ENCODE assay signal across 8 mouse cellular contexts in the genomic region with DNA sequence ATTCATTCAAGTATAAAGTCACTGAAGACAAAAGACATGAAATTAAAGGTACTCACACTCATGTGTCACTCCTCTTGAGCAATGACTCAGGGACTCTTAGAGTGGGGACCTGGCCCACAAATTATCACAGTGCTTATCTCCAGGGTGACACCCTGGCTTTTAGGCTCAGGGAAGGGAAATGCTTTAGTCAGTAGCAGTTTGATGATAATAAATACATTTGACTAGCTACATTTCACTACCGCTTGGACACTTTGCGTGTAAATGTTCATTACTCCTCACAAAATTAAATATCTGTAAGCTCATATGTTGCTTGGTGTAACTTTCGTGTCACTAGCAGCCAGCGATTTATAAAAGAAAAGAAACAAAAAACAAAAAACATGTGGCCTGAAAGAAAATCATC. TPM values are rescaled to one million over a fixed set of nuclear protein-coding genes. Genes with fewer than 3 reads are reported as not detected.
DNase-seq lines count a peak whose midpoint lies in the region; ATAC-seq lines count a peak whose summit lies in the region.

No protein-coding gene starts in this region.

- H3K36me3 ChIP-seq in embryonic facial prominence, embryonic 12.5 days = no peaks in the 10 kb centered on the region
- no peaks in the 10 kb centered on the region for H3K36me3 ChIP-seq in hindbrain, embryonic 16.5 days (ENCODE audit: control insufficient read depth, insufficient read depth, low read length)
- H3K36me3 ChIP-seq in midbrain, embryonic 15.5 days (replicated peaks) = no peaks in the 10 kb centered on the region

- H3K9ac ChIP-seq in embryonic facial prominence, embryonic 12.5 days = peak overlapping the region; percentile 75
- peak overlapping the region; percentile 77 for H3K9ac ChIP-seq in hindbrain, embryonic 16.5 days (ENCODE audit: low read depth, low read length)
- peak overlapping the region; percentile 76; the same call in 1 of the 2 replicates for H3K9ac ChIP-seq in midbrain, embryonic 15.5 days

- H3K4me2 ChIP-seq in embryonic facial prominence, embryonic 12.5 days (replicated peaks) = peak overlapping the region; percentile 58
- peak overlapping the region; percentile 76 for H3K4me2 ChIP-seq in hindbrain, embryonic 16.5 days (ENCODE audit: low read length)
- H3K4me2 ChIP-seq in midbrain, embryonic 15.5 days = peak overlapping the region; percentile 56

- H3K9me3 ChIP-seq in embryonic facial prominence, embryonic 12.5 days = no peaks in the 10 kb centered on the region
- no peaks in the 10 kb centered on the region for H3K9me3 ChIP-seq in hindbrain, embryonic 16.5 days (ENCODE audit: control insufficient read depth, low read length)
- no peaks in the 10 kb centered on the region for H3K9me3 ChIP-seq in midbrain, embryonic 15.5 days

- no peak overlapping the region for H3K27ac ChIP-seq in embryonic facial prominence, embryonic 12.5 days
- H3K27ac ChIP-seq in hindbrain, embryonic 16.5 days (ENCODE audit: low read depth, low read length) = no peak overlapping the region; the same call in 1 of the 2 replicates
- peak overlapping the region; percentile 87 for H3K27ac ChIP-seq in midbrain, embryonic 15.5 days

- ATAC-seq in CD4-positive, CD25-positive, alpha-beta regulatory T cell, adult 4 months = no peak
- no peak for ATAC-seq in embryonic facial prominence, embryonic 12.5 days (ENCODE audit: insufficient number of reproducible peaks, insufficient read depth, low FRiP score, low TSS enrichment)
- ATAC-seq in hindbrain, embryonic 16.5 days = no peak
- no peak for ATAC-seq in midbrain, embryonic 15.5 days (replicated peaks)

- WGBS in embryonic facial prominence, embryonic 12.5 days = 81% methylated on average over 4 of the region's 4 CpGs
- 70% methylated on average over 4 of the region's 4 CpGs for WGBS in hindbrain, embryonic 16.5 days
- WGBS in midbrain, embryonic 15.5 days = 82% methylated on average over 4 of the region's 4 CpGs

- no peaks in the 10 kb centered on the region for H3K27me3 ChIP-seq in embryonic facial prominence, embryonic 12.5 days
- no peaks in the 10 kb centered on the region for H3K27me3 ChIP-seq in hindbrain, embryonic 16.5 days (replicated peaks; ENCODE audit: control insufficient read depth, insufficient read depth, low read length)
- H3K27me3 ChIP-seq in midbrain, embryonic 15.5 days (replicated peaks) = no peaks in the 10 kb centered on the region

- peak; percentile 21 for DNase-seq in CD4-positive, CD25-positive, alpha-beta regulatory T cell, adult 2 months (ENCODE audit: low read depth, low spot score)
- DNase-seq in A20 (ENCODE audit: low read depth, low spot score) = peak; percentile 33
- no peak for DNase-seq in thymus, postnatal 36 days
- DNase-seq in layer of hippocampus, adult 9-11 months = no peak

- peaks cover 7% of the 10 kb centered on the region; the same call in 1 of the 2 replicates for H3K4me1 ChIP-seq in embryonic facial prominence, embryonic 12.5 days
- H3K4me1 ChIP-seq in hindbrain, embryonic 16.5 days (ENCODE audit: control insufficient read depth, insufficient read depth, low read depth, low read length) = peaks cover 6% of the 10 kb centered on the region
- H3K4me1 ChIP-seq in midbrain, embryonic 15.5 days = peaks cover 9% of the 10 kb centered on the region

- H3K4me3 ChIP-seq in embryonic facial prominence, embryonic 12.5 days = peak overlapping the region; percentile 70
- peak overlapping the region; percentile 49 for H3K4me3 ChIP-seq in hindbrain, embryonic 16.5 days (ENCODE audit: low read length)
- H3K4me3 ChIP-seq in midbrain, embryonic 15.5 days = peak overlapping the region; percentile 54

RNA-seq across cellular contexts. Expression of gene Rfesd, which starts 1.1 kb away (rescaled TPM):
- polyA plus RNA-seq in CD4-positive, CD25-positive, alpha-beta regulatory T cell, adult 4 months (2017; shearing (Covaris generic)) = 10 to 100 TPM; 34.3 to 37.4 TPM
- 20.5 and 21.3 TPM in 2 replicates for polyA plus RNA-seq in embryonic facial prominence, embryonic 12.5 days (2016; fragmentation: Nextera tagmentation; extraction: Ambion mirVana)
- 16.1 and 19.9 TPM in 2 replicates for polyA plus RNA-seq in hindbrain, embryonic 16.5 days (2015; fragmentation: Nextera tagmentation; extraction: Ambion mirVana)
- polyA plus RNA-seq in midbrain, embryonic 15.5 days (2015; fragmentation: Nextera tagmentation; extraction: Ambion mirVana) = 18.8 and 19.0 TPM in 2 replicates

RNA-seq across cellular contexts. Expression of gene Gpr150, which starts 39.3 kb away (rescaled TPM):
- not detected for polyA plus RNA-seq in CD4-positive, CD25-positive, alpha-beta regulatory T cell, adult 4 months (2017; shearing (Covaris generic))
- 0.22 and 0.31 TPM in 2 replicates for polyA plus RNA-seq in embryonic facial prominence, embryonic 12.5 days (2016; fragmentation: Nextera tagmentation; extraction: Ambion mirVana)
- polyA plus RNA-seq in hindbrain, embryonic 16.5 days (2015; fragmentation: Nextera tagmentation; extraction: Ambion mirVana) = 4.2 and 5.2 TPM in 2 replicates
- 2.5 and 2.6 TPM in 2 replicates for polyA plus RNA-seq in midbrain, embryonic 15.5 days (2015; fragmentation: Nextera tagmentation; extraction: Ambion mirVana)

RNA-seq across cellular contexts. Expression of gene Spata9, which starts 50.5 kb away (rescaled TPM):
- polyA plus RNA-seq in CD4-positive, CD25-positive, alpha-beta regulatory T cell, adult 4 months (2017; shearing (Covaris generic)) = not detected
- 0.67 and 1.2 TPM in 2 replicates for polyA plus RNA-seq in embryonic facial prominence, embryonic 12.5 days (2016; fragmentation: Nextera tagmentation; extraction: Ambion mirVana)
- 2.2 and 2.3 TPM in 2 replicates for polyA plus RNA-seq in hindbrain, embryonic 16.5 days (2015; fragmentation: Nextera tagmentation; extraction: Ambion mirVana)
- polyA plus RNA-seq in midbrain, embryonic 15.5 days (2015; fragmentation: Nextera tagmentation; extraction: Ambion mirVana) = 2.2 and 3.6 TPM in 2 replicates

Comparison
In these comparisons a context has a peak if more than half of its experiments do, and no peak if none do; other contexts are left out.
1. DNase-seq: peak in CD4-positive, CD25-positive, alpha-beta regulatory T cell, adult 2 months (single experiment) and A20 (single experiment); none in thymus, postnatal 36 days (0 of 2) and layer of hippocampus, adult 9-11 months (single experiment).
2. Peak in every context shown above with its lines, with median percentiles within 50 percentile points of each other: H3K4me2 ChIP-seq, H3K4me3 ChIP-seq and H3K9ac ChIP-seq.